Mouse (Mus musculus): ENCODE results near the gene Rab1a.
"Not testable (repeated sequence)": the region's sequence is repeated elsewhere in the genome, so short reads cannot be mapped to it uniquely, and the experiment has no call there.

The Rab1a gene

GRCm38 (mm10) chr11:20200713-20201575, at the start of gene Rab1a:
Rab1a (plus strand) TSS chr11:20201432.
- peak; percentile 99 to 100 for DNase-seq (ENCODE audit: low spot score in 2 of 2)

DNA sequence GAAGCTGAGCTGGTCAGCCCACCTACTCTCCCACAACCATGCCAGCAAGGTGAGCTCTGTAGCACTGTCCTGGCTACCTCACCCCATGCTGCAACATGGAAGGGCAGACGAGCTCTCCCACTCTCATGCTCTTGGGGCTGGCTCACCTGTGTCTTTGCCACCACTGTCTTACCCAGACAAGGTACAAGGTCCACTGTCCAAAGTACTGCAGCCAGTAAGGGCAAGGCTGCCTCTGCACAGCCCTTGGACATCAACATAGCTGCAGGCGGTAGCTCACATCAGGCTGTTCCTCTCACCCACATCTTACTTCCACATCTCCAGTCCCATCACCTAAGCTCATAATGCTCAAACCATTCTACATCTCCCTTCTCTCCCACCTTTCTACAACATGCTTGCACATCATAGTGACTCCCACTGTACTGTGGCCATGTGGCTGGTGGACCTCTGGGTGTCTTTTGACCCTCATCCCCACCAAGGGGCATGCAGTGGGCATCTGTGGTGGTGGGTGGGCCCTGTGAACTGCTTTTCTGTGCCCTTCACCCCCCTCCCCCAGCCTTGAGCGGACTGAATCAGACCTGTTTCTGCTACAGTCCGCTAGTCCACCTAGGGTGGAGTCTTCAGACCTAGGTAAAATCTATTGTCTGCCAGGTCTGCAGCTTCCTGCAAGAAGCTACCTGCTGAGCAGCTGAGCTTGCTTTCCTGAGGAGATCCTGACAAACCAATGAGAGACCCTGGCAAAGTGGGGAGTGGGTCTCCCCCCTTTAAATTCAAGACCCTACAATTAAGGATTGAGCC, 48.9 kb upstream of the Rab1a start:
- DNase-seq (ENCODE audit: low spot score in 2 of 2) = no peak

DNA sequence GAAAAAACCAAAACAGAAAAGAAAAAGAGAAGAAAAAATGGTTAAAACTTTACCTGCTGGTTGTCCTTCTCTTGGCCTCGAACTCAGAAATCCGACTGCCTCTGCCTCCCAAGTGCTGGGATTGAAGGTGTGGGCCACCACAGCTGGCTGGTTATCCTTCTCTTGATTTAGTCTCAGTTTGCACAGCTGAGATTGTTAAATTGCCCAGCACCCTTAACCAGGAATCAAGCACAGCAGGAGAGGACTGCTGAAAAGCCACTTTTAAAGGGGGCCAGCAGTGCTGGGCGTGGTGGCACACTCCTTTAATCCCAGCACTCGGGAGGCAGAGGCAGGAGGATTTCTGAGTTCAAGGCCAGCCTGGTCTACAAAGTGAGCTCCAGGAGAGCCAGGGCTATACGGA, 47.7 kb upstream of the Rab1a start:
- not testable (repeated sequence) for DNase-seq (ENCODE audit: low spot score in 2 of 2)

DNA sequence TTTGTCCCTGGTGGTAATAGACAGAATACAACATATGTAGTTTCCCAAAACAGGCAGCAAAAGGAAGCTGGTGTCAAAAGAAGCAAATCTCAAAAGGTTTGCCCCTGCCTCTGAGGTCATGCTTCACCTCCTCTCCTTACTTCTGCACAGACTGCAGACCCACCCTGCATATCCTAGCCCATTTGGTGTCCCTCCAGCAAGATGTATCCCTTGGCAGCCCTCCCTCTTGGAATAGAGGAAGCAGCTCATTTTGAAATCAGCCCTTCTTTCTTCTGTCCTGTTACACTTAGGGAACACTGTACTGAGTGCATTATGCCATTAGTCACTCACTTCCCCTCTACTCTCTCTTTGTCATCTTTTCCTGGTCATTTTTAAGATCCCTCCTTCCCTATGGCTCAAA, 42.4 kb upstream of the Rab1a start:
- no peak for DNase-seq (ENCODE audit: low spot score in 2 of 2)

DNA sequence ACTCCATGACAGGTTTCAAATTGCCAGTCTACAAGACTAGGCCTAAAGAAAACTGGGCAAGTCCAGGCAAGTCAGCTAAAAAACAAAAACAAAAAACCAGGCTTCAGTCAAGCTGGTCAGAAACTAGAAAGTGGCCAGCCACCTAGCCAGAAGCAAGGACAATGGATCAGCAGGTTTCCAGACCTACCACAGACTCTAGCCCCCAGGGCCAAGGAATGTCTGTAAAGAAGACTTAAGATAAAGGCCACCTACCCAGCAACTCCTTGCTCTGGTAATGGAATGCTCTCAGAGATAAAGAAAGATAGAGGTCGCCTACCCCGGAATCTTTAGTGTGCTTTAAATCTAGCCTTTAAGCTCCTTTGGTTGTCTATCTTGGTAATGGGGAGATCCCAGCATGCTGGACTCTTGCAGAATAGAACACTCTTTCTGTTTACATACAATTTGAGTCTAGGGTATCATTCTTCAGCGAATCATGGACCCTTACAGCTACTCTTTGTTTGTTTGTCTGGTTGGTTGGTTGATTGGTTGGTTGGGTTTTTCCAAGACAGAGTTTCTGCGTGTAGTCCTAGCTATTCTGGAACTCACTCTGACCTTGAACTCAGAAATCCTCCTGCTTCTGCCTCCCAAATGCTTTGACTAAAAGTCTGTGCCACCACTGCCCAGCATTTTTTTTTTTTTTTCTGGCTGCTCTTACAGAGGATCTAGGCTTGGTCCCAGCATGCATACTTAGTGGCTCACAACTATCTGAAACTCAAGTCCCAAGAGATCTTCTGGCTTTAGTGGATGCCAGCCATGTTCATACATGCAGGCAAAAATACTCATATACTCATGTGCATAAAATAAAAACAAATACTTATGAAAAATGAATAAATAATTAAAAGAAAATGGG, 36.0 kb upstream of the Rab1a start:
- no peak for DNase-seq (ENCODE audit: low spot score in 2 of 2)

- no peak for DNase-seq (ENCODE audit: low spot score in 2 of 2)
These were observed 35.2 kb upstream of the Rab1a start for GRCm38 (mm10) chr11:20165991-20166390.

DNA sequence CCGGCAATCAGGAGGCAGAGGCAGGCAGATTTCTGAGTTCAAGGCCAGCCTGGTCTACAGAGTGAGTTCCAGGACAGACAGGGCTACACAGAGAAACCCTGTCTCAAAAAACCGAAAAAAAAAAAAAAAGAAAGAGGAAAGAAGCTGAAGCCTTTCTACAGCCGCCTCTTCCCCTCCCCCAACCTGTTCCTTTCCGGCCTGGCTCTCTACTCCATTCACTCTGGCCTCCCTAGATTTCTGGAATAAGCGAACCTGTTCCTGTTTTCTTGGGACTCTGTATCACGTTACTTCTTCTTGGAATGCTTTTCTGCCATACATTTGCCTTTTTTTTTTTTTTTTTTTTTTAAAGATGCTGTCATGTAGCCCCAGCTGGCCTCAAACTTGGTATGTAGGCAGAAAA, 34.8 kb upstream of the Rab1a start:
- not testable (repeated sequence) for DNase-seq (ENCODE audit: low spot score in 2 of 2)

DNA sequence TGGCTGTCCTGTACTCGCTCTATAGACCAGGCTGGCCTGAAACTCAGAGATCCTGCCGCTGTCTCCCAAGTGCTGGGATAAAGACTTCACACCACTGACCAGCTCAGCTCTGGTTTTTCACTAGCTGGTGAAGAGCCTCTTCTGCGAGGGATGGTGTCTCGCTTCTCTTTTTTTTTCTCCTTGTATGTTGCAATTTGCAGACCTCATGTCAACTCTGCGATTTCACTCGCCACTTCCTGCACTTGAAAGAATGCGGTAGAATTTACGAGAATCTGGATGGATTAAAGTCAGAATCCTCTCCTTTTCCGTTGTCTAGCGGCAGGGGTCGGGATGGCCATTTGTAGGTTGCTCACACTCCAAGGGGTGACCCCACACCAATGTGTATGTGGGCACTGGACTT, 32.3 kb upstream of the Rab1a start:
- DNase-seq (ENCODE audit: low spot score in 2 of 2) = no peak

- no peak for DNase-seq (ENCODE audit: low spot score in 2 of 2)
These were observed 14.0 kb upstream of the Rab1a start for GRCm38 (mm10) chr11:20187271-20187670.

DNA sequence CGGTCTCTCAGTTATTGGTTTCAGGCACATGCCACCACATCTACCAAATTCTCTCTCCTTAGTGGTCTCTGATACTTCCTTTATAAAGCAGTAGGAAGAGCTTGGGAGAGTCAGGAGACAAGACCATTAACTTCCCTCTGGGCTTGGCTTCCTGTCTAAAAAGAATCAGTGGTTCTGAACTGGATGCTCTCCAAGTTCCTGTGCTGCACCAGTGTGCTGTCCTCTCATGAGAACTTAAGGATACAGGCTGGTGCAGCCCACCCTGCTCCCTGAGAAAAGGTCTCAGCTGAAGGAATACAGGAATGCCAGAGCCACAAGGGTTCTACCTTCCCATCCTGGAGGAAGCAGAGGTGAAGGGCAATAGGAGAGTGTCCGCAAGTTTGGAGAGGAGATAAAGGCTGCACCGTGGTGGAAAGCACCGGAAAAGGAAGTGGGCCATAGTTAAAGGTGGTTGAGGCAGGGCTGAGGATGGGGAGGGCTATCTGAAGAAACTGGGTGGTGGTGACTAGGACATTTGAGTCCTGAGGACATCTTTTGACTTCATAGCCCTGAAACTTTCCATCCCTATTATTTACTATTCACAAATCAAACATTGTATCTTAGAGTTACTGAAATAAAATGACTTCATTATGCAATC, 8.0 kb upstream of the Rab1a start:
- DNase-seq (ENCODE audit: low spot score in 2 of 2) = no peak

DNA sequence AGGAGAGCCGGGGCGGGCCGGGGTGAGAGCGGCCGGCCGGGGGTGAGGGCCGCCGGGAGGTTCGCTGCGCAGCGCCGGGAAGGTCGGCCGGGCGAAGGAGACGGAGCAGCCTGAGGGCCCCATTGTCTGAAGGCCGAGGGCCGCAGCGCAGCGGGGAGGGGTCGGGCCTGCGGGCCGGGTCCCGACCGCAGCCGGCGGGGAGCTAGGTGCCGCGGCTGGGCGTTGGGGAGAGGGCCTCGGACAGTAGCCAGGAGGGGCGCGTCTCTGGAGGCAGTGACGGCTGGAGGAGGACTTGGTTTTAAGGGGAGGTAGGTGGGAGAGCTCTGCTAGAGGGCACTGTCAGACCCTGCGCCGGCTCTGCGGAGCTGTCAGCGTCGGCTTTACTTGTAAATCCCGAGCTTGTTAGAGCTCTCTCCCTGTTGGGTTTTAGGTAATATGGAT, 449 bp downstream of the Rab1a start:
- peak in 1 of 2 experiments; percentile 28 for DNase-seq (ENCODE audit: low spot score in 2 of 2)

DNA sequence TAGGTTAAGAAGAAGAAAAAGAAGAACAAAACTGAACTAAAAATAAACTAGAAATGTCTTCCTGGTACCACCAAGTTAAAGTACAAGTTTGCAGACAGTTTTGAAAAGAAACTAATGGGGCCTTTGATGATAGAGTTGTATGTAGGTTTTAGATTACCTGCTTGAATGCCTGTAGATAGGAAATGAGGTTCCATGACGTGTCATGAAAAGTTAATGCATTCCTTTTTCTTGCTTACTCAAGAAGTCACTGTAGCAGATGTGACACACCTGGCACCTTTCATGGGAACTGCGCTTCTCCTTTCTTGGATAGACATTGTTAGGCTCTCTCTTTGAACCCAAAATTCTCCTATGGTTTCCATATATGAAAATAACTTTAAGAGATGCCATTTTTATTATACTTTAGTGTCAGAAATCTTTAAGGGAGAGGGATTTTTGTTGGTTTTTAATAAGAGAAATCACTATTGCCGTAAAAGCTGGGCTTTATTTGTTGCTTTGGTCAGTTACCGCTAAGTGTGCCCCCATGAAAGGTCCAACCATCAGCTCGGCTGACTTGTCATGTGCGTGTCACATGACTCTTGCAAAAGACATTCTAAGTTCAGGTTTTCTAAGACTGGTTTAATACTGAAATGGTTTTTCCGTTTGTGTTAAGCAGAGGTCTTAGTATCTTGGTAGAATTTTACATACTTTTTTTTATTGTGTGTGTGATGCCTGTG, 1.2 kb downstream of the Rab1a start:
- DNase-seq (ENCODE audit: low spot score in 2 of 2) = no peak

DNA sequence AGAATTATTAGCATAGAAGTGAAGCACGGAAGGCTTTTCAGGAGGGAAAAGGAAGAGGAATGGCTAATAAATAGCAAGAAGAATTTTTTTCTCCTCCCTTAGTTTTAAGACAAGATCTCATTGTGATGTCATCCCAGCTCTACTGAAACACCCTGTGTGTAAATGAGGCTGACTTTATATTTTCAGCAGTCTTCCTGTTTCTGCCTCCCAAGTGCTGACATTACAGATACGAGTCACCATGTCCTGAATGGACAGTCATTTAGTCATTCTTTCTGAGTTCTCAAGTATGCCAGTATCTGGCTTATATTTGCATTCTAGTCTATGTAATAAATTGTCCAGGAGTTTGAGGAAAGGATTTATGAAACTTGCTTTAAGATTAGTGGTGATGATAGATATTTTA, 3.1 kb downstream of the Rab1a start:
- no peak for DNase-seq (ENCODE audit: low spot score in 2 of 2)

DNA sequence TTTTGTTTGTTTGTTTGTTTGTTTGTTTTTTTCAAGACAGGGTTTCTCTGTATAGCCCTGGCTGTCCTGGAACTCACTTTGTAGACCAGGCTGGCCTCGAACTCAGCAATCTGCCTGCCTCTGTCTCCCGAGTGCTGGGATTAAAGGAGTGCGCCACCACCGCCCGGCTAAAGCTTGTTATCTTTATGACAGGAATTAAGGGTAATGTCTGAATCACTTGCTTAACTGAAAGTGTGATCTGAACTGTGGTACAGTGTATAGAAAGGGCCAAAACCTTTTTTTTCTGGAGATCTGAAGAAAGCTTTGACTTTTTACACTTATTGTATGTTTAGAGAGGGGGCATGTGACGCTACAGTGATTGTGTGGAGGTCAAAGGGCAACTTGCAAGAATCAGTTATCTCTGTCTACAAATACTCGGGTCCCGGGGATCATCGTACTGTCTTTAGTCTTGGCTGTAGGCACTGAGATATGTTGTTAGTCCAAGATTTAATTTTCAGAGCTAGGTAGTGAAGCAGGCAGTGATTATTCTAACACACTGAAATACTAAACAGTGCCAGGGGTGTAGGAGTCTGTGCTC, 3.7 kb downstream of the Rab1a start:
- no peak for DNase-seq (ENCODE audit: low spot score in 2 of 2)

GRCm38 (mm10) chr11:20205538-20205937, 4.3 kb downstream of the Rab1a start:
- DNase-seq (ENCODE audit: low spot score in 2 of 2) = no peak

GRCm38 (mm10) chr11:20206626-20207223, 5.5 kb downstream of the Rab1a start:
- no peak for DNase-seq (ENCODE audit: low spot score in 2 of 2)

DNA sequence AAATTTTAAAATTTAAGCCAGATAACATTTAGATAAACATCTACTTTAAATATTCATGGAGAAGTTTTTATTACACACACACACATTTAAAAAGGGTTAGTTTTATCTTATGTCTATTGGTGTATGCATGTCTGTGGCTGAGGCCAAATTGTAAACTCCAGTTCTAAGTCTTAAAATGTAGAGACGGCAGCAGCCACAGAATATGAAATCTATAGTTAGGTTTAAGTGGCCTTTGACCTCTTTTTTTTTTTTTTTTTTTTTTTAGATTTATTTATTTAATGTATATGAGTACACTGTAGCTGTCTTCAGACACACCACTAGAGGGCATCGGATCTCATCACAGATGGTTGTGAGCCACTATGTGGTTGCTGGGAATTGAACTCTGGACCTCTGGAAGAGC, 6.4 kb downstream of the Rab1a start:
- no peak for DNase-seq (ENCODE audit: low spot score in 2 of 2)

DNA sequence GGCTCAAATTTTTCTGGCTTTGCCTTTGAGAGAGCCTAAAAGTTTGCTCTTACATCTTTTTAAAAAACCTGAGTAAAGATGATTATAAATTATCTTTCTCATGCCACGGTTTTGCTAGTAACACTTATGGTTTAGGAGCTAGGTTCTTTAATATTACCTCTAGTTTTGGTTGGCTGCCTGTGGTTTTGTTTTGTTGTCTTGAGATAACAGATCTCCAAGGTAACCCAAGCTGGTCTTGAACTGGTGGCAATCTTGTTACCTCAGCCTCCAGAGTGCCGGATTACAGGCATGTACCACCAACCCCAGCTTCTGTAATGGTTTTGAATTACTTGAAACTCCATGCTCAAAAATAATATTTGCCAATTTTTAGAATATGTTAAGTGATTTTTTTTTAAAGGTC, 10.6 kb downstream of the Rab1a start:
- no peak for DNase-seq (ENCODE audit: low spot score in 2 of 2)

GRCm38 (mm10) chr11:20214779-20215178, 13.5 kb downstream of the Rab1a start:
- no peak for DNase-seq (ENCODE audit: low spot score in 2 of 2)

- no peak for DNase-seq (ENCODE audit: low spot score in 2 of 2)
These were observed 15.2 kb downstream of the Rab1a start for GRCm38 (mm10) chr11:20216415-20216814.

All from frontal cortex, postnatal 10 days (tissue).